Mouse (Mus musculus): ENCODE measurements at regions not wholly inside any gene's neighbourhood (a gene's known extent, or its start where the extent isn't known, plus 50 kb on each side); places are given as distances from the start of the nearest gene placed in this dataset.

DNA sequence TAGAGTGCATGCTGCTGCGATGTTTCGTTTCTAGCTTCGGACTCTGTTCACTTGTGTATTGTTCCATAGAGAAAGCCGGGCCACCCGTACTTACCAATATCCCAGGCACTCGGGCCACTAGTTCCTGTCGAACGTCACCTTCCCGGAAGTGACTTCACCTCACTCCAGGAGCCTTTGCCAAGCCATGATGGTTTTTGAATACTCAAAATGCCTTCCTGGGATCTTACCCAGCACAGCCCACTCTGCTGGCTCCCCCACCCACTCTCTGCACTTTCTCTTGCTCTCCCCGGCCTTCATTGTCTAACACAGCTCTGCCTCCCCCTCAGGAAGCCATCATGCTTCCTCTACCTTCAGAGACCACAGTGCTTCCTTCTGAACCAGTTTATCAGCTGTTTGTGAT lies 202.5 kb downstream of the Mtx2 start:
- no peak overlapping the region for H3K4me3 ChIP-seq
- no peak overlapping the region for H3K27ac ChIP-seq
- H3K4me2 ChIP-seq = 0 out of 2 replicates have a peak overlapping the region, but pooled peaks have one; percentile 25
- H3K27me3 ChIP-seq = no peaks in the 10 kb centered on the region
- H3K9me3 ChIP-seq (replicated peaks) = no peaks in the 10 kb centered on the region
- no peak overlapping the region for H3K9ac ChIP-seq
- no peaks in the 10 kb centered on the region for H3K36me3 ChIP-seq
- H3K4me1 ChIP-seq (replicated peaks) = peaks cover 9% of the 10 kb centered on the region
- no peak for ATAC-seq (replicated peaks; ENCODE audit: insufficient number of reproducible peaks, insufficient read depth, low FRiP score, low read depth)
- 41% methylated on average over 10 of the region's 10 CpGs for WGBS

DNA sequence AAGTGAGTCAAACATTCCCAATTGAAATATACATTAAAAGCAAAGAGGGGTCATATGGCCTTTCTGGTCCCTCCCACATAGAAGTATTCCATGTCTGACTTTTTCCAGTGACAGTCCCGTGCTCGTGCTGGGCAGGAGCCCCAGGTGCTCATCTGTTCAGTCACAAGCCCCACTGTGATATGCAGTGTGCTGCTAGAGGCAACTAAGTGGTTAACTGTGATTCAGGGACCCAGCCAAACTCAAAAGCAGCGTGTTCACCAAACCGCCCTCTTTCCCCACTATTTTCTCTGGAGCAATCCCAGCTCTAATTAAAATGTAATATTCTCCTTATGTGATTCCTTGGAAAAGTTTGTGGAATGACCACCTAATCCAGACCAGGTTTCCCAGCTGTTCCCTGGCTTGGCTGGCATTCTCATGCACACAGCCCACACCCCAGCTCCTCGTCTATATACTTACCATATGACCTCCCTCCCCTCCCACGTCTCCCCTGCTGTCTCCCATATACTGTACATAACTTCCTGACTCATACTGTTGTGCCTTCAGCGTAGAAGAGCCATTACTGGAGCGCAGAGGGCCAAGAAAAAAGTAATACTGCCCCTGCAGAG lies 203.6 kb downstream of the Mtx2 start:
- Histone ChIP-seq H3K4me2 (no peak overlapping the region), H3K27ac (no peak overlapping the region)

DNA sequence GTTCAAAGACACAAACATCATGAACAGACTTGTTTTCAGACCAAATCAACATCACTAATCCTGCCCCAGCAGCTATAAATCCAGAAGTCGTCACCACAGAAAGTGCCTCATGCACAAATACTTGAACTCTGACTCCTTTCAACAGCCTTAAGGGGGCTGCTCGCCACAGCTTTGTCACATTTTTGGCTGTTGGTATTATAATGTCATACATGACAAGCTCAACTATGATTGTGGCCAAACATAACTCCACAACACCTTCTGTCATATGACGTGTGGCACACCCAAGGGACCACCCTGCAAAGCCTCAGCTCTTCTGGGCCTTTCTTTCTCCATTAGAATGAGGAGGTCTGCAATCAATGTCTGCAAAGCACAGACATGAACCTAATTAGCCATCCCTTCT lies 209.1 kb downstream of the Mtx2 start:
- H3K4me2 ChIP-seq = no peak overlapping the region
- ATAC-seq (replicated peaks; ENCODE audit: insufficient number of reproducible peaks, insufficient read depth, low FRiP score, low read depth) = no peak

More for the DNA sequence above, 203.6 kb downstream of the Mtx2 start:
- Histone ChIP-seq H3K9ac (no peak overlapping the region), H3K27me3 (no peaks in the 10 kb centered on the region), H3K4me3 (no peak overlapping the region), H3K4me1 (replicated peaks) (peaks cover 9% of the 10 kb centered on the region), H3K9me3 (replicated peaks) (no peaks in the 10 kb centered on the region), H3K36me3 (no peaks in the 10 kb centered on the region)
- no peak for ATAC-seq (replicated peaks; ENCODE audit: insufficient number of reproducible peaks, insufficient read depth, low FRiP score, low read depth)
- 43% methylated on average over 8 of the region's 8 CpGs for WGBS

DNA sequence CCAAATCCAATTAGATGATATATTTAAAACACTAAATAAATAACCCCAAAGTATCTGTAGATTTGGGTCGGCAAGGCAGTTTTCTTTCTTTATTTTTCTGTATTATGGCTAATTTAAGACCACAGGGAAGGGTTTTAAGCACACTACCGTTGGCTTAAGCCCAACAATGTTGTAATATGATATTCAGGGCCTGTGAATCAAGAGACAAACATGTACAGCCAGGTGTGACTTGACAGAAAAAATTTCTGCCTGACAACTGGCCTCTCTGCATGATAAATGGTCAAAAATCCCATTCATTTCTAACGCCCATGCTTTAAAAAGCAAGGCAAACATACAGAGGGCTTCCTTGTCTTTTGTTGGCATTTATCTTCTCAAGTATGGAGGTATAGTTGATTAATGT lies 213.5 kb downstream of the Mtx2 start:
- no peaks in the 10 kb centered on the region for H3K9me3 ChIP-seq (replicated peaks)
- 21% methylated on average over 3 of the region's 3 CpGs for WGBS
- H3K36me3 ChIP-seq = no peaks in the 10 kb centered on the region
- no peak overlapping the region for H3K4me2 ChIP-seq
- peak; percentile 74; the same call in 1 of the 2 replicates for ATAC-seq (replicated peaks; ENCODE audit: insufficient number of reproducible peaks, insufficient read depth, low FRiP score, low read depth)
- no peak overlapping the region for H3K9ac ChIP-seq
- H3K4me3 ChIP-seq = no peak overlapping the region
- peak overlapping the region; percentile 49; the same call in 1 of the 2 replicates for H3K27ac ChIP-seq
- H3K27me3 ChIP-seq = no peaks in the 10 kb centered on the region
- H3K4me1 ChIP-seq (replicated peaks) = peaks cover 14% of the 10 kb centered on the region

More for the DNA sequence above, 209.1 kb downstream of the Mtx2 start:
- H3K27me3 ChIP-seq = no peaks in the 10 kb centered on the region
- H3K9me3 ChIP-seq (replicated peaks) = no peaks in the 10 kb centered on the region
- 31% methylated on average over 3 of the region's 3 CpGs for WGBS
- peaks cover 14% of the 10 kb centered on the region for H3K4me1 ChIP-seq (replicated peaks)
- H3K4me3 ChIP-seq = no peak overlapping the region
- no peaks in the 10 kb centered on the region for H3K36me3 ChIP-seq
- H3K27ac ChIP-seq = no peak overlapping the region
- no peak overlapping the region for H3K9ac ChIP-seq

DNA sequence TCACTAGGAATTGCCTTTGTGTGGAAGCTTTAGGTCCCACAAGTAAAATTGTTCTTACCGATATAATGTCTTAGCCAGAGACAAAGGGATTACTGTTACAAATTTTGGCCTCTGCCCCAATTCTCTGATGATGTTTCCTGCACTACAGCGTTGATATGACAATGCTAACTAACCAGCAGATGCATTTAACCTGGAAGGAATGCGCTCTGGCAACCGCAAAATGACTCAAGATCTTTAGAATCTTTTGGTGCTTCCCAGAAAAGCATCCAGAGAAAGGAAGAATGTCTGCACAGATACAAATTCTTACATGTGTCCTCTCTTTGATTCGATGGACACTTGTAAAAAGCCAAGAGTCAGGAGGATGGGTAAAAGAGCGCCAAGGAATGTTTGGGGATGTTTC lies 221.3 kb downstream of the Mtx2 start:
- ATAC-seq (replicated peaks; ENCODE audit: insufficient number of reproducible peaks, insufficient read depth, low FRiP score, low read depth) = no peak
- Histone ChIP-seq H3K4me2 (no peak overlapping the region), H3K27me3 (no peaks in the 10 kb centered on the region), H3K36me3 (no peaks in the 10 kb centered on the region), H3K27ac (no peak overlapping the region), H3K4me3 (no peak overlapping the region), H3K9me3 (replicated peaks) (no peaks in the 10 kb centered on the region), H3K4me1 (replicated peaks) (no peaks in the 10 kb centered on the region), H3K9ac (no peak overlapping the region)
- 66% methylated on average over 6 of the region's 6 CpGs for WGBS

DNA sequence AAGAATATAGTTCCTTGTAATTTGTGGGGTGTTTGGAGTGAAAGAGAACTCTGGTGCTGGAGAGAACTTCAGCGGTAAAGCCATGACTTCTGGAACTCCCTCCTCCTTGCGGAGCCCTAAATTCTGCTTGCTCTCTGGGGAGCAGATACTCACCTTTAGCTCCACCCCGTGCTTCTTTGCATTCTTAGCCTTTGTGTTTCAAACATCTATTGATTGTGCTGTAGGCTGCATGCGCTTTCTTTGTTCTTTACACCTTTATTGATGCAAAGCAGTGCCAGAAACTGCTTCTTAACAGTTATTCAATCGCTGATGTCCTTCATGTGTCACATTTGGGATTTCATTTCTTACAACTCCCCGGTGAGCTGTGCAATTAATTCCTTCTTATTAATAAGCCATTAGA lies 222.5 kb downstream of the Mtx2 start:
- no peak for ATAC-seq (replicated peaks; ENCODE audit: insufficient number of reproducible peaks, insufficient read depth, low FRiP score, low read depth)
- 48% methylated on average over 6 of the region's 6 CpGs for WGBS
- H3K4me3 ChIP-seq = no peak overlapping the region
- no peak overlapping the region for H3K9ac ChIP-seq
- no peak overlapping the region for H3K27ac ChIP-seq
- no peaks in the 10 kb centered on the region for H3K9me3 ChIP-seq (replicated peaks)
- H3K36me3 ChIP-seq = no peaks in the 10 kb centered on the region
- no peaks in the 10 kb centered on the region for H3K4me1 ChIP-seq (replicated peaks)
- H3K27me3 ChIP-seq = no peaks in the 10 kb centered on the region
- no peak overlapping the region for H3K4me2 ChIP-seq

DNA sequence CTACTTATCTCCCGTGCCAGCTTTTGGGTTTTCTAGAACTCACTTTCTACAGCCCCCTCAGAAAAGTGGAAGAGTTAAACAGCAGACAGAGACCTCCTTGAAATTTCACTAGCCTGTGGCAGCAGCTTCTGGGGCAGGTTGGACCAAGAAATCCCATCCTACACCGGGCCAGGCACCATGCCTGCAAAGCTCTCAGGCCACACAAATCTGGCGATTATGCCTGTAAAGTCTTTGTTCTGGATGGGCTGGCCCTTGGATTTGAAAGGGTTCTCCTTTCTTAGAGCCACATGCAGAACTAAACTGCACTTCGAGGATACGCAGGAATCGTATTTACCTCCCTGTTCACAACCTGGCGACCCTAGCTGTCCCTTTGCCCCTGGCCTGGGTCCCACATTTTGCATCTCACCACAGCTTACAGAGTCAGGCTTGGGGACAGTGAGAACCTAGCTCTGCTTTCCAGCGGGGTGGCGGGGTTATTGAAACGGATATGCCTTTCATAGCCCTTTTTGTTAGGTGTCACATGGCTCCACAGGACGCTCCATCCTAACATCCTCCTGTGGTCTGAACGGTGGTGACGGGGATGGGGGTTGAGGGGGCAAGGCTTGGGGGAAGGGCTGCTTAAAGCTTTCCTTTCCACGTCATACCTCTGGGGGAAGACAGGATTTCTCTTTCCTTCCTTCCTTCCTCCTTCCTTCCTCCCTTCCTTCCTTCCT lies 229.0 kb downstream of the Mtx2 start:
- H3K4me3 ChIP-seq = peak overlapping the region; percentile 44
- H3K4me1 ChIP-seq (replicated peaks) = peaks cover 6% of the 10 kb centered on the region
- peaks cover 4% of the 10 kb centered on the region; the same call in 1 of the 2 replicates for H3K27me3 ChIP-seq
- H3K9me3 ChIP-seq (replicated peaks) = no peaks in the 10 kb centered on the region
- 29% methylated on average over 14 of the region's 14 CpGs for WGBS
- ATAC-seq (replicated peaks; ENCODE audit: insufficient number of reproducible peaks, insufficient read depth, low FRiP score, low read depth) = no peak
- H3K4me2 ChIP-seq = peak overlapping the region; percentile 78
- no peak overlapping the region for H3K27ac ChIP-seq
- peak overlapping the region; percentile 31; the same call in 1 of the 2 replicates for H3K9ac ChIP-seq
- no peaks in the 10 kb centered on the region for H3K36me3 ChIP-seq

DNA sequence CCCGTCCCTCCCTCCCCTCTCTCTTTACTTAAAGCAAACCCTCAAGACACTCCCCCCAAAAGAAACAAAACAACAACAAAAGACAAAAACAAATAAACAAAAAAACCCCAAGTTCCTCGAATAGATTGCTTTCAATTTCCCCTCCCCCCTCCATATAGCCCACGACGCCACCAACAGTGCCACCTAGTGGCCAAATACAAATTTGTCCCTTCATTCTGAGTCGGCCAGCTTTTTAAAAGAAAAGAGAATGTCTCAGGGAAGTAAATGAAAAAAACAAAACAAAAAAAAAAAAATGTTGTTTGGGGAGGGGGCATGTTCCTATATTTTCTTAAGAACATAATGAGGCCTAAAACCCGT lies 229.6 kb downstream of the Mtx2 start:
- under 1% methylated on average over 6 of the region's 6 CpGs for WGBS
- no peak overlapping the region for H3K27ac ChIP-seq
- no peak for ATAC-seq (replicated peaks; ENCODE audit: insufficient number of reproducible peaks, insufficient read depth, low FRiP score, low read depth)
- peak overlapping the region; percentile 78 for H3K4me2 ChIP-seq
- peak overlapping the region; percentile 44 for H3K4me3 ChIP-seq
- H3K27me3 ChIP-seq = peaks cover 9% of the 10 kb centered on the region
- H3K9me3 ChIP-seq (replicated peaks) = no peaks in the 10 kb centered on the region
- no peak overlapping the region for H3K9ac ChIP-seq
- peaks cover 6% of the 10 kb centered on the region for H3K4me1 ChIP-seq (replicated peaks)
- no peaks in the 10 kb centered on the region for H3K36me3 ChIP-seq

DNA sequence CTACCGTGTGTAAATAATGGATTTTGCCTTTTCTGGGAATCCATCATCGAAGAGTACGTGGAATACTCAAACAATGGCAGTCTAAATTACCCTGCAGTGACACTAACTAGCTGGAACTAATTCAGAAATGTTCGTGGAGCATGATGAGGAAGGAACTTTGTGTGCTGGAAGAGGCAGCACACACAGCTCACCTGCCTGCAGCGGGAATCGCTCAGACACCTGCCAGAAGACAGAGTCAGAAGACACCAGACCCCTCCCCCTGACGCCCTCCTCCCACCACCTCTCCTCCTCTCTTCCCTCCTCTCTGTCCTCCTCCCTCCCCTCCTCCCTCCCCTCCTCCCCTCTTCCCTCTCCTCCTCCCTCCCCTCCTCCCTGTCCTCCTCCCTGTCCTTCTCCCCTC lies 235.4 kb downstream of the Mtx2 start:
- Histone ChIP-seq H3K4me3 (no peak overlapping the region), H3K9ac (no peak overlapping the region), H3K36me3 (no peaks in the 10 kb centered on the region), H3K4me2 (no peak overlapping the region), H3K27ac (no peak overlapping the region), H3K9me3 (replicated peaks) (no peaks in the 10 kb centered on the region), H3K4me1 (replicated peaks) (no peaks in the 10 kb centered on the region), H3K27me3 (peaks cover 9% of the 10 kb centered on the region)
- no peak for ATAC-seq (replicated peaks; ENCODE audit: insufficient number of reproducible peaks, insufficient read depth, low FRiP score, low read depth)
- 64% methylated on average over 7 of the region's 7 CpGs for WGBS

DNA sequence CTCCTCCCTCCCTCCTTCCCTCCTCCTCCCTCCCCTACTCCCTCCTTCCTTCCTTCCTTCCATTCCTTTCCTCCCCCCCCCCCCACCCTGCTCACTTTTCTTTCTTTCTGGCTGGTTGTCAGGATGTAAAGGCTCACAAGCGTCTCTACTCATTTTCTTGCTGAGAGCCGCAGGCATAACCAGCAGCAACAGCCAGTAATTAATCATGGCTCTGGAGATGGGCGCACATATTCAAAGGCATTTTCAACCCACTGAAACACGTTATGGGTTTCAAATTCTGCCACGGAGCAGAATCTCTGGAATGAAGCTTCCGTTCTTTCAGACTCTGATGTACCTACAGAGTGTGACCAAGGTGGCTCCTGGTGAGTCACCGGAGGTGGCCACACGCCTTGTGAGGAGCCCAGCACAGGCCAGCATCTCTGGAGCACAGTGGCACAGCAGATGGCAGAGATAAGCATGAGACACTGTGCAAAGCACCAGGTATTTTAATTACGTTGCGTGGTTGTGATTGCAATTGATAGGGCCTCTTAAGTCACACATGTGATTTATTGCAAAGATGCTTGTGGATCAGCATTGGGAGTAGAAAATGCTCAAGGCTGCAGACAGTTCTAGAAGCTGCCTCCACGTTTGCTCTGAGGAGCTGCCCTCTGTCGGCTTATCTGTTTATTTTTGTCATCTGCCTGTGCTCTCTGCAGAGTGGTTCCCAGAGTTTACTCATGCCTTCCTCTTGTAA lies 236.0 kb downstream of the Mtx2 start:
- Histone ChIP-seq H3K9me3 (replicated peaks) (no peaks in the 10 kb centered on the region), H3K4me1 (replicated peaks) (no peaks in the 10 kb centered on the region), H3K27ac (no peak overlapping the region), H3K9ac (no peak overlapping the region), H3K4me2 (no peak overlapping the region), H3K27me3 (peaks cover 5% of the 10 kb centered on the region), H3K4me3 (no peak overlapping the region), H3K36me3 (no peaks in the 10 kb centered on the region)
- 55% methylated on average over 12 of the region's 12 CpGs for WGBS
- ATAC-seq (replicated peaks; ENCODE audit: insufficient number of reproducible peaks, insufficient read depth, low FRiP score, low read depth) = no peak

DNA sequence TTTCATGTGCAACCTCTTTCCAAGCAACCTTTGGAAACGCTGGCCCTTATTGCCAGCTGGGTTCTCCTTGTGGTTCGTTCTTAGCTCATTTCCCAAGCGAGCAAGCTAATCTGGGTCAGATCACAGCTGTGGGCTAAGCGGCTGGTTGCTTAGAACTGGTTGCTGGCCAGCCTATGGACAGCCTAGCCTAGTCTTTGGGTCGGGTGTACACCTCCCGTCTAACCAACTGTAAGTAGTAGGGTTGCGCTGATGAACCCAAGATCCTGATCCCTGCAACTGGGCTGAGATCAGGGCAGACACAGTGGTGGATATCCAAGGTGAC lies 236.5 kb downstream of the Mtx2 start:
- H3K27ac ChIP-seq = no peak overlapping the region
- no peak for ATAC-seq (replicated peaks; ENCODE audit: insufficient number of reproducible peaks, insufficient read depth, low FRiP score, low read depth)
- H3K4me3 ChIP-seq = no peak overlapping the region
- H3K4me2 ChIP-seq = no peak overlapping the region
- 83% methylated on average over 7 of the region's 7 CpGs for WGBS
- peaks cover 5% of the 10 kb centered on the region; the same call in 1 of the 2 replicates for H3K27me3 ChIP-seq
- H3K4me1 ChIP-seq (replicated peaks) = no peaks in the 10 kb centered on the region
- H3K36me3 ChIP-seq = no peaks in the 10 kb centered on the region
- no peak overlapping the region for H3K9ac ChIP-seq
- H3K9me3 ChIP-seq (replicated peaks) = no peaks in the 10 kb centered on the region
